Mouse (Mus musculus): ENCODE measurements around the gene Myocd. TPM values are rescaled to one million over a fixed set of nuclear protein-coding genes. Genes with fewer than 3 reads are reported as not detected.

The Myocd gene
- polyA plus RNA-seq (2011; ENCODE audit: insufficient read depth, insufficient read length, low replicate concordance, missing spikeins) = not detected in 2 replicates

- WGBS = 5% methylated on average over 37 of the region's 37 CpGs
- H3K4me1 ChIP-seq (ENCODE audit: control insufficient read depth, insufficient read depth, low read length) = no peaks in the 10 kb centered on the region
- H3K4me3 ChIP-seq (replicated peaks; ENCODE audit: control insufficient read depth, low read depth, low read length) = no peak within 1 kb of the TSS
- TF ChIP-seq CTCF (IDR thresholded peaks at IDR 0.05; ENCODE audit: control insufficient read depth, insufficient read depth, low read length) = no peak
- no peak for TF ChIP-seq POLR2A (IDR thresholded peaks at IDR 0.05; ENCODE audit: borderline replicate concordance, control insufficient read depth, low read depth, low read length)
- no peak within 1 kb of the TSS for H3K27ac ChIP-seq (ENCODE audit: control insufficient read depth, insufficient read depth, low read depth, low read length, poor library complexity)
These were observed at the start of gene Myocd for GRCm38 (mm10) chr11:65269851-65270473. Gene Myocd (minus strand): TSS chr11:65269989.

GRCm38 (mm10) chr11:65303824-65304223 lies 34.0 kb upstream of the Myocd start:
- Histone ChIP-seq H3K4me3 (replicated peaks; ENCODE audit: control insufficient read depth, low read depth, low read length) (no peak overlapping the region), H3K4me1 (ENCODE audit: control insufficient read depth, insufficient read depth, low read length) (no peaks in the 10 kb centered on the region), H3K27ac (ENCODE audit: control insufficient read depth, insufficient read depth, low read depth, low read length, poor library complexity) (no peak overlapping the region)
- WGBS = 59% methylated on average over 3 of the region's 3 CpGs
- TF ChIP-seq POLR2A (IDR thresholded peaks at IDR 0.05; ENCODE audit: borderline replicate concordance, control insufficient read depth, low read depth, low read length) = no peak
- no peak for TF ChIP-seq CTCF (IDR thresholded peaks at IDR 0.05; ENCODE audit: control insufficient read depth, insufficient read depth, low read length)

GRCm38 (mm10) chr11:65294128-65294833 lies 24.5 kb upstream of the Myocd start:
- Histone ChIP-seq H3K4me1 (ENCODE audit: control insufficient read depth, insufficient read depth, low read length) (no peaks in the 10 kb centered on the region), H3K4me3 (replicated peaks; ENCODE audit: control insufficient read depth, low read depth, low read length) (no peak overlapping the region), H3K27ac (ENCODE audit: control insufficient read depth, insufficient read depth, low read depth, low read length, poor library complexity) (no peak overlapping the region)
- WGBS = 83% methylated on average over 10 of the region's 10 CpGs
- TF ChIP-seq CTCF (IDR thresholded peaks at IDR 0.05; ENCODE audit: control insufficient read depth, insufficient read depth, low read length) (no peak), POLR2A (IDR thresholded peaks at IDR 0.05; ENCODE audit: borderline replicate concordance, control insufficient read depth, low read depth, low read length) (no peak)

GRCm38 (mm10) chr11:65292994-65293393 lies 23.2 kb upstream of the Myocd start:
- H3K4me1 ChIP-seq (ENCODE audit: control insufficient read depth, insufficient read depth, low read length) = no peaks in the 10 kb centered on the region
- no peak overlapping the region for H3K27ac ChIP-seq (ENCODE audit: control insufficient read depth, insufficient read depth, low read depth, low read length, poor library complexity)
- H3K4me3 ChIP-seq (replicated peaks; ENCODE audit: control insufficient read depth, low read depth, low read length) = no peak overlapping the region
- TF ChIP-seq CTCF (IDR thresholded peaks at IDR 0.05; ENCODE audit: control insufficient read depth, insufficient read depth, low read length) (no peak), POLR2A (IDR thresholded peaks at IDR 0.05; ENCODE audit: borderline replicate concordance, control insufficient read depth, low read depth, low read length) (no peak)

GRCm38 (mm10) chr11:65287706-65288105 lies 17.9 kb upstream of the Myocd start:
- WGBS = 86% methylated on average over 8 of the region's 8 CpGs
- H3K27ac ChIP-seq (ENCODE audit: control insufficient read depth, insufficient read depth, low read depth, low read length, poor library complexity) = no peak overlapping the region
- no peaks in the 10 kb centered on the region for H3K4me1 ChIP-seq (ENCODE audit: control insufficient read depth, insufficient read depth, low read length)
- no peak overlapping the region for H3K4me3 ChIP-seq (replicated peaks; ENCODE audit: control insufficient read depth, low read depth, low read length)
- no peak for TF ChIP-seq POLR2A (IDR thresholded peaks at IDR 0.05; ENCODE audit: borderline replicate concordance, control insufficient read depth, low read depth, low read length)
- no peak for TF ChIP-seq CTCF (IDR thresholded peaks at IDR 0.05; ENCODE audit: control insufficient read depth, insufficient read depth, low read length)

- H3K27ac ChIP-seq (ENCODE audit: control insufficient read depth, insufficient read depth, low read depth, low read length, poor library complexity) = no peak overlapping the region
- 81% methylated on average over 2 of the region's 2 CpGs for WGBS
- H3K4me1 ChIP-seq (ENCODE audit: control insufficient read depth, insufficient read depth, low read length) = no peaks in the 10 kb centered on the region
- no peak overlapping the region for H3K4me3 ChIP-seq (replicated peaks; ENCODE audit: control insufficient read depth, low read depth, low read length)
- TF ChIP-seq POLR2A (IDR thresholded peaks at IDR 0.05; ENCODE audit: borderline replicate concordance, control insufficient read depth, low read depth, low read length) = no peak
- TF ChIP-seq CTCF (IDR thresholded peaks at IDR 0.05; ENCODE audit: control insufficient read depth, insufficient read depth, low read length) = no peak
These were observed 16.4 kb upstream of the Myocd start for GRCm38 (mm10) chr11:65286211-65286610.

GRCm38 (mm10) chr11:65275441-65275840 lies 5.7 kb upstream of the Myocd start:
- H3K4me1 ChIP-seq (ENCODE audit: control insufficient read depth, insufficient read depth, low read length) = no peaks in the 10 kb centered on the region
- no peak for TF ChIP-seq POLR2A (IDR thresholded peaks at IDR 0.05; ENCODE audit: borderline replicate concordance, control insufficient read depth, low read depth, low read length)
- TF ChIP-seq CTCF (IDR thresholded peaks at IDR 0.05; ENCODE audit: control insufficient read depth, insufficient read depth, low read length) = no peak
- H3K4me3 ChIP-seq (replicated peaks; ENCODE audit: control insufficient read depth, low read depth, low read length) = no peak overlapping the region
- WGBS = 72% methylated on average over 6 of the region's 6 CpGs
- no peak overlapping the region for H3K27ac ChIP-seq (ENCODE audit: control insufficient read depth, insufficient read depth, low read depth, low read length, poor library complexity)

GRCm38 (mm10) chr11:65271000-65271399 lies 1.2 kb upstream of the Myocd start:
- 21% methylated on average over 4 of the region's 4 CpGs for WGBS
- H3K4me3 ChIP-seq (replicated peaks; ENCODE audit: control insufficient read depth, low read depth, low read length) = no peak overlapping the region
- H3K27ac ChIP-seq (ENCODE audit: control insufficient read depth, insufficient read depth, low read depth, low read length, poor library complexity) = no peak overlapping the region
- H3K4me1 ChIP-seq (ENCODE audit: control insufficient read depth, insufficient read depth, low read length) = no peaks in the 10 kb centered on the region
- no peak for TF ChIP-seq POLR2A (IDR thresholded peaks at IDR 0.05; ENCODE audit: borderline replicate concordance, control insufficient read depth, low read depth, low read length)
- TF ChIP-seq CTCF (IDR thresholded peaks at IDR 0.05; ENCODE audit: control insufficient read depth, insufficient read depth, low read length) = no peak

Measured in bone marrow, adult 2 months (tissue).